Mouse (Mus musculus) heart, postnatal 4 days (tissue): Measurements from ENCODE around the gene Zfp148. TPM values are rescaled to one million over a fixed set of nuclear protein-coding genes. Genes with fewer than 3 reads are reported as not detected.
A peak's percentile ranks its signal among the peaks of the same experiment; 100 is the strongest.

Source experiments
- DNase-seq: peaks from one replicate; pipeline ENCODE4 v3.0.0; 2021
- total RNA-seq, 2 experiments: library from RNA; stranded (reverse); gene quantifications; 2 replicates each; pipeline ENCODE4 v1.2.3; 2021

The Zfp148 gene
- 10 to 100 TPM; 58.3 to 58.5 TPM for total RNA-seq

GRCm38 (mm10) chr16:33379944-33380881 lies at the start of gene Zfp148:
Gene Zfp148 (plus strand): TSS chr16:33380836.
- DNase-seq: peak; percentile 94

GRCm38 (mm10) chr16:33333015-33333414 lies 47.6 kb upstream of the Zfp148 start:
- no peak for DNase-seq

- peak; percentile 84 for DNase-seq
Measured at GRCm38 (mm10) chr16:33337177-33337576, 43.5 kb upstream of the Zfp148 start.

DNA sequence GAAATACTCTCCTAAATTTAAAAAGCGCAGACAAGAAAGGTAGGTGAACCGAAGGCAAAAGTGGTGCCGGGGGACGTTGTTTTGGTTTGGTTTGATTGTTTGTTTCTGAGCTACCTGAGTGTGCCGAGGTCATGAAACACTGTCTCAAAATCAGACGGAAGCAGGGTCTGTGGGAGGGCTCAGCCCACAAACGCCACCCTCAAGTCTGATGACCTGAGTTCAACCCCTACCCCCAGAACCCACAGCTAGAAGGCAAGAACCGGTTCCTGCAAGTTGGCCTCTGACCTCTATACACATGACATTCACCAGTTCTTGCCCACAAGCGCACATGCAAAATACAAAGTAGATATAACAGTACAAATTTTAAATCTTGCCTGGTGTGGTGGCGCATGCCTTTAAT lies 43.0 kb upstream of the Zfp148 start:
- no peak for DNase-seq

GRCm38 (mm10) chr16:33338492-33338891 lies 42.1 kb upstream of the Zfp148 start:
- DNase-seq: no peak

GRCm38 (mm10) chr16:33339476-33339875 lies 41.2 kb upstream of the Zfp148 start:
- no peak for DNase-seq

DNA sequence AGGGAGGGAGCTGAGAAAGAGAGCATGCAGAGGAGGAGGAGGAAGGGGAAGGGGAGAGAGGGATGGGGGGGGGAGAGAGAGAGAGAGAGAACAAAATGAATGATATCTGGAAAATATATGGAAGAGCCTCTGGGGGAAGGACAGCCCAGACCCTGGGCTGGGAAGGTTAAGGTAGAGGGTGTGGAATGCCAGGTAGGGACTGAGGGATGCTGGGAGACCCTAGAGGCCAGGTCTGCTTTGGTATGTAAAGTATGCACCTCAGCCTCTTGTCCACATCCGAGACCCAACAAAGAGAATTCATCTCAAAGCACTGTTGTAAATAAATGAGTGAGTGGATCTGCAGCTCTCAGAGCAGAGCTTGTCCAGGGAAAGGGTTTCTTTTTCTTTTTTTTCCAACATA lies 38.3 kb upstream of the Zfp148 start:
- DNase-seq: no peak

GRCm38 (mm10) chr16:33343106-33343505 lies 37.5 kb upstream of the Zfp148 start:
- no peak for DNase-seq

GRCm38 (mm10) chr16:33343601-33344000 lies 37.0 kb upstream of the Zfp148 start:
- DNase-seq: no peak

DNA sequence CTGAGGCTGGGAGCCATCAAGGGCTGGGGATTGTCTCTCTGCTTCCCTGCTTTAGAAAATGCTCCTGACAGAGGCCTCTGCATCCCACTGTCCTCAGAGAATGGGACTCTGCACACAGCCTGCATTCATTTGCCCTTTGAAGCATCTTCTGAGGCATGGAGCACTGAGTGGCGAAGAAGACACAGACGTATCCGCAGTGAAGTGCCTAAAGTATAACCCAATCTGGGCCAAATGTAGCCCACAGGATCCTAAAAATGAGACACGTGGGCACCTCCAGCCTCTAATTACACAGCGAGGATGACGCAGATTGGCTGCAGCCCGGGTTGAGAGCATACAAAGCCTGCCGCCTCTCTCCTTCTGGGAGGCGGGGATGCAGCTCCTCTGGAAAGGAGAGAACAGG lies 36.3 kb upstream of the Zfp148 start:
- no peak for DNase-seq

GRCm38 (mm10) chr16:33344875-33345274 lies 35.8 kb upstream of the Zfp148 start:
- no peak for DNase-seq

DNA sequence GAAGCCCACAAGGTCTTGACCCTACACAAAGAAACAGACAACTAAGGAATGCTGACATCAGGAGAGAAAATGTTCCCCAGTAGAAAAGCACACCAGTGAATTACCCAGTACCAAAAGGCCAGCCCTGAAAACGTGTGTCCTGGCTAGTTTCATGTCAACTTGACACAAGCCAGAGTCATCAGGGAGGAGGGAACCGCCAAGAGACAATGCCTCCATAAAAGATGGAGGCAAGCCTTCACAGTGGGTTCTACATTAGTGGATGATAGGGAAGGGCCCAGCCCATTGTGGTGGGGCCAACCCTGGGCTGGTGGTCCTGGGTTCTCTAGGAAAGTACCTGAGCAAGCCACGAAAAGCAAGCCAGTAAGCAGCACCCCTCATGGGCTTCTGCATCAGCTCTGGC lies 34.3 kb upstream of the Zfp148 start:
- DNase-seq: no peak

DNA sequence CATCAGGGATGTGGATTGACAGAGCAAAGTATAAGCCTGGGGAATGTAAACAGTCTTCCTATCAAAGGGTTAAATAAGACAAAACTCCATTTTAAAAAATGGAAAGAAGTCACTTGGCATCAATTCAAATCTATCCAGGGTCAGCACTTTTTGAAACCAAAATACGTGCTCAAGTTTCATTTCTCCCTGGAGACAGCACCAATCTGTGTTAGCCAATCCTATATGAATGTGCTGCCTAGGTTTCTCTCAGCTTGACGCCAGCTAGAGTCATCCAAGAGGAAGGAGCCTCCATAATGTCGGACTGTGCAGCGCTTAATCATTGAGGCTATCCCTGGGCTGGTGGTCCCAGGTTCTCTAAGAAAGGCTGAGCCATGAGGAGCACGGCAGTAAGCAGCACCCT lies 33.5 kb upstream of the Zfp148 start:
- DNase-seq: no peak

DNA sequence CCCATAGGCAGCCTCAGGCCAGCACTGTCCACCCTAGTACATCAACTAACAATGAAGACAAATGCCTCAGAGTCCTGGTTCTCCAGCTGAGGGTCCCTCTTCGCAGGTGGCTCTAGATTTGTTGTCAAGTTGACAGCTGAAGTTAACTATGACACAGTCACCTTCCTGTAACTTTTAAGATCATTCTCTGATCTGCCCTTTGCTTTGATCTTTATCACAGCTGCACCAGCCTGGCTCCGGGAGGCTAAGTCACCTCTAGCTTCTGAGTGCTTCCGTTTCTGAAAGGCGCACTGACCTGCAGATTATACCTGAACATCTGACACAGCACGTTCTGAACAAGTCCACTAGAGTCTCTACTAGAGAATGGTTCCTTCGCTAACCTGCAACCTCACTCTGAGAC lies 22.8 kb upstream of the Zfp148 start:
- no peak for DNase-seq

DNA sequence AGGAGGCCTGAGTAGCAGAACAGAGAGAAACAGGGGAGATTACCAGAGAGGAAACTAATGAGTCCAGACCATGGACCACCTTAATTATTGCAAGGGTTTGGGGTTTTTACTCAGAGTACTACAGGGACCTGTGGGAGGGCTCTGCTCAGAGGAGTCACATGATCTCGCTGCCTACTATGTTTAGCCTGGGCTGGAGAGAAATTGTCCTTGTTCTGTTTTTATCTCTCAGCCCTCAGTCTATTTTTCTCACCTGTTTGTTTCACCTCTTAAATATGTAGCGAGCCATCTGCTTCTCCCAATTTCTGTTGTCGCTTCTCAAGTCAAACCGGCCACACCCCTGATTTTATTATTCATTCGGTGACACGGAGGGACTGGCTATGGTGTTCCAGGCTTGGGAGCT lies 14.9 kb upstream of the Zfp148 start:
- no peak for DNase-seq

- DNase-seq: no peak
Measured at GRCm38 (mm10) chr16:33368632-33369031, 12.0 kb upstream of the Zfp148 start.

- no peak for DNase-seq
Measured at GRCm38 (mm10) chr16:33370836-33371235, 9.8 kb upstream of the Zfp148 start.

DNA sequence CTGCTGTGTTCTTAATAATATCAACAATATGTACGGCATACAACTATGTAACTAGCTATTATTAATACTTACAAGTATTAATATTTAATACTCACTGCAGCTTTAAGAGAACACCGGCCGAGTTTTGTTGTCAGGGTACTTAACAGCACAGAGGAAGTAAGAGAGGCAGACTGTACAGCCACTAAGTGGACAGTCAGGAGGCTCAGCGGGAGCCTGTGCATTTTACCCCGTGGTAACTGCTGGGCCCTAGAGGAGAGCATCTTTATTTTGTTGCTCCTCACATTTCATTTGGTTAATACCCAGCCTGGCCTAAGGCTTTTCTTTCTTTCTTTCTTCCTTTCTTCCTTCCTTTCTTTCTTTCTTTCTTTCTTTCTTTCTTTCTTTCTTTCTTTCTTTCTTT lies 8.0 kb upstream of the Zfp148 start:
- DNase-seq: no peak

- DNase-seq: no peak
Measured at GRCm38 (mm10) chr16:33373326-33373725, 7.3 kb upstream of the Zfp148 start.

DNA sequence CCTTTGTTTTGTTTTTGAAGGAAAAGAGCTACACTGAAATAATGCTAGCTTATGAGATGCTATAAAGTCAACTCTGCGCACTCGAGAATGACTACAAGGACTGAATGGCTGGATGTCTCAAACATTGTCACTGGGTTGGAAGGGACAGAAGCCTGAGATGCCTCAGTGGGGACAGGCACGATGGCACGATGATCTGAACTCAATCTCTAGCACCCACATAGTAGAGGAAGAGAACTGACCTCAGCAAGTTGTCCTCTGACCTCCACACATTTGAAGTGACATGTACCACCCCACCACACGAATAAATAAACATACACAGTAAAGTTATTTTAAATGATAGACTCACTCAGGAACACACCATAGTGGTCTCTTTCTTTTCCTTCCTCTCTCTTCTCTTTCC lies 4.4 kb upstream of the Zfp148 start:
- DNase-seq: no peak

GRCm38 (mm10) chr16:33379219-33379943 lies 1.3 kb upstream of the Zfp148 start:
- DNase-seq: no peak

- peak; percentile 56 for DNase-seq
Measured at GRCm38 (mm10) chr16:33380882-33381613, 412 bp downstream of the Zfp148 start.
